Comparison of ENCODE assay signal across 11 mouse cellular contexts in genomic region chr9:22640683-22641431, GRCm38 (mm10).
A peak's percentile ranks its signal among the peaks of the same experiment; 100 is the strongest.
DNase-seq lines count a peak whose midpoint lies in the region; ATAC-seq and TF ChIP-seq lines count a peak whose summit lies in the region.
"Had no signal": no experiment of that assay in that cellular context is flagged by ENCODE, and none has a peak within 500 bp of the region (broad histone marks: within the 10 kb centered on the region; RNA-seq: fewer than 3 reads in every experiment).

No protein-coding gene starts in this region.

- H3K27ac ChIP-seq in left cerebral cortex, adult 2 months = peak overlapping the region; percentile 26
- H3K27ac ChIP-seq in forebrain, embryonic 12.5 days = no peak overlapping the region
- H3K27ac ChIP-seq: lung, embryonic 15.5 days had no signal

- H3K36me3 ChIP-seq in forebrain, embryonic 12.5 days (replicated peaks) = no peaks in the 10 kb centered on the region
- H3K36me3 ChIP-seq: lung, embryonic 15.5 days had no signal

- H3K4me2 ChIP-seq in forebrain, embryonic 12.5 days = no peak overlapping the region
- H3K4me2 ChIP-seq: lung, embryonic 15.5 days had no signal

- intact Hi-C loops in left cerebral cortex, adult 2 months (cut with DNase I) = no loop called here

- no peaks in the 10 kb centered on the region for H3K27me3 ChIP-seq in forebrain, embryonic 12.5 days
- H3K27me3 ChIP-seq: lung, embryonic 15.5 days had no signal

- no peaks in the 10 kb centered on the region for H3K9me3 ChIP-seq in forebrain, embryonic 12.5 days
- H3K9me3 ChIP-seq: lung, embryonic 15.5 days had no signal

- H3K9ac ChIP-seq in forebrain, embryonic 12.5 days = no peak overlapping the region
- H3K9ac ChIP-seq: lung, embryonic 15.5 days had no signal

- no peak for ATAC-seq in forebrain, embryonic 12.5 days (ENCODE audit: low FRiP score)

- H3K4me1 ChIP-seq in forebrain, embryonic 12.5 days = 0 out of 2 replicates have a peak, but pooled peaks cover 4% of the 10 kb centered on the region
- H3K4me1 ChIP-seq: lung, embryonic 15.5 days had no signal

- no peak for TF ChIP-seq CTCF in left cerebral cortex, adult 2 months (IDR thresholded peaks at IDR 0.05)

- H3K4me3 ChIP-seq in left cerebral cortex, adult 2 months = no peak overlapping the region
- no peak overlapping the region for H3K4me3 ChIP-seq in forebrain, embryonic 12.5 days (replicated peaks)
- H3K4me3 ChIP-seq: lung, embryonic 15.5 days had no signal

- WGBS in forebrain, embryonic 12.5 days = 71% methylated on average over 13 of the region's 13 CpGs

- DNase-seq in embryo, embryonic 10 days (ENCODE audit: low spot score) = peak; percentile 13
- DNase-seq in embryo, embryonic 10.5 days (ENCODE audit: low spot score) = no peak
- DNase-seq in left cerebral cortex, adult 2 months (ENCODE audit: extremely low spot score in 1 of 2, low spot score in 2 of 2) = no peak
- DNase-seq in left cerebral cortex, adult 8-10 months (ENCODE audit: low spot score in 2 of 2) = no peak
- DNase-seq in T-cell, adult 2 months (ENCODE audit: low spot score) = peak; percentile 50
- peak; percentile 22 for DNase-seq in lung, postnatal 36 days
- DNase-seq in cerebellum, adult 8-10 months = no peak
- DNase-seq: cerebellum, postnatal 10 days; gastrocnemius, postnatal 14 days had no signal

Comparison
In these comparisons a context has a peak if more than half of its experiments do, and no peak if none do; other contexts are left out.
1. DNase-seq: peak in embryo, embryonic 10 days (single experiment), T-cell, adult 2 months (single experiment) and lung, postnatal 36 days (single experiment); none in embryo, embryonic 10.5 days (single experiment), left cerebral cortex, adult 2 months (0 of 2), left cerebral cortex, adult 8-10 months (0 of 2) and cerebellum, adult 8-10 months (single experiment).